Mouse (Mus musculus): ENCODE measurements at regions not wholly inside any gene's neighbourhood (a gene's known extent, or its start where the extent isn't known, plus 50 kb on each side); places are given as distances from the start of the nearest gene placed in this dataset.

DNA sequence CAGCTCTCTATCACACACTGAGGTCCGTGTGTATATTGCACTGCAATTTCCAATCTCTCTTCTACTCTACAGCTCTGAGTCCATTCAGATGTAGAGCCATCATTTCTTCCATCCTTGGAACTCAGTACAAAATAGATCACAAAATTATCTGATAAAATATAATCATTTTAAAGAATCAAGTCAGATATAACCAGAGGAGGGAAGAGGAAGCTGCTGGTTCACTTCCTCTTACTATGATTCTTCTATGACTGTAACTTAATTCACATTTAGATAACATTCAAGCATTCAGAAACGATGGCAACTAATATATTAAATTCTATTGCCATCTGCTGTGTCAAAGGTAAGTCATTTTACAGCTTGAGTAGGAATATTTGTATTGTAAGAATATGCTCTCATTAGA lies 1550.1 kb downstream of the Cdh8 start:
- DNase-seq, result no peak

- no peak for DNase-seq
These were observed 1554.8 kb downstream of the Cdh8 start for GRCm38 (mm10) chr8:97861511-97861910.

DNA sequence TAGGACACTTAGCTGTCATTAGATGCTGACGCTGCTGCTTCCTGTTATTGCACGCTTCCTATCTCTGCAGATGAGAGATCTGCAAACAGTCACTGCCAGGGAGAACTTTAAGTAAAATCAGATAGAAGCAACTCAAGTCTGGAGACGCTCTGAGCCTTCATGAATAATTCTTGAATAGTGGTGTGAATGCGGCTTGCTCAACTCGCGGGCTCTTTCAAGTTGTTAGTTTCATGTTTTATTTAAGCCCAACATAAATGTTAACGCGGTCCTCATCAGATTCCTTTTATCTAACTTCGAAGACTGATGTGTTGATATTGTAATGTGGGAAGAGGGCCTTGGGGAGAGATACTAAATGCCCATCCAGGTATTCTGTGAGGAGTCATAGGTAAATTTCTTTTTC lies 1556.1 kb downstream of the Cdh8 start:
- peak; percentile 4 for DNase-seq

DNA sequence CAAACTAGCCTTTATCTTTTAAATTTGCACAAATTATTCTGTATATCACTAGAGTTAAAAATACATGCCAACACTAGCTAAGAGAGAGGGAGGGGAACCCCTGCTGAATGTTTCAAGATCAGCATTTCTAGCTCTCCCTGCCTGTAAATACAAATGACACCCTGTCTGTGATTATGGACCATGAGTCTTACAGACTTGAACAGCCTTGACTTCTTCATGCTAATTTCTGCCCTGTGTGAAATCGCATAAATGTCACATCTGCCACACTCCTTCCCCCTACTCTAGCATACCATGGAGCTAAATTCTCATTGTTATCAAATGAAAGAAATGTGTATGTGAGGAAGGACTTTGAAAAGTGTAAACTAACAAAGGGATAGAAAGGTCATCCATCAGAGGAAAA lies 1559.0 kb downstream of the Cdh8 start:
- no peak for DNase-seq
